Mouse (Mus musculus) heart, adult 2 months (tissue): ENCODE data around the gene Vps9d1. TPM values are rescaled to one million over a fixed set of nuclear protein-coding genes. Genes with fewer than 3 reads are reported as not detected.
A peak's percentile ranks its signal among the peaks of the same experiment; 100 is the strongest.

Source experiments
- DNase-seq, 2 experiments: peaks; one replicate each; pipeline ENCODE4 v3.0.0; 2021
- H3K27ac ChIP-seq: fragments of 200-600 bp; 2 replicates; pipeline ENCODE4 v1.8.1; 2022
- H3K27me3 ChIP-seq: fragments of 200-500 bp; 2 replicates; pipeline ENCODE4 v1.6.1; 2012; ENCODE audit warnings: mild to moderate bottlenecking, low read length, inconsistent platforms, mixed read lengths; ENCODE audit not compliant: control insufficient read depth, insufficient read depth
- H3K36me3 ChIP-seq: fragments of 200-500 bp; 2 replicates; pipeline ENCODE4 v1.6.1; 2012; ENCODE audit warnings: low read length, inconsistent platforms; ENCODE audit not compliant: control insufficient read depth, insufficient read depth
- H3K4me1 ChIP-seq: fragments of 200-500 bp; 2 replicates; pipeline ENCODE4 v1.6.1; 2011; ENCODE audit warnings: low read length; ENCODE audit not compliant: control insufficient read depth, insufficient read depth
- H3K4me3 ChIP-seq: fragments of 200-600 bp; 2 replicates; pipeline ENCODE4 v1.8.1; 2022
- H3K79me2 ChIP-seq: fragments of 200-500 bp; replicated peaks from 2 replicates; pipeline ENCODE4 v1.6.1; 2012; ENCODE audit warnings: mild to moderate bottlenecking, inconsistent platforms, low read length, moderate library complexity, mixed read lengths; ENCODE audit not compliant: control insufficient read depth, insufficient read depth
- H3K9ac ChIP-seq: fragments of 200-500 bp; 2 replicates; pipeline ENCODE4 v1.6.1; 2012; ENCODE audit warnings: low read depth, mild to moderate bottlenecking, control low read depth, inconsistent platforms, low read length, mixed read lengths
- CTCF ChIP-seq: fragments of 200-600 bp; IDR thresholded peaks from 2 replicates; pipeline ENCODE4 v1.8.1; 2022; ENCODE audit warnings: antibody characterized with exemption, mild to moderate bottlenecking, moderate library complexity
- EP300 ChIP-seq: fragments of 200-500 bp; IDR thresholded peaks from 2 replicates; pipeline ENCODE4 v1.6.1; 2011; ENCODE audit warnings: low read depth, low read length, control low read depth; ENCODE audit not compliant: insufficient read depth
- POLR2A ChIP-seq: fragments of 200-500 bp; IDR thresholded peaks from 2 replicates; pipeline ENCODE4 v1.6.1; 2011; ENCODE audit warnings: mild to moderate bottlenecking, low read depth, low read length, control low read depth; ENCODE audit not compliant: insufficient read depth
- whole genome bisulfite sequencing: fragments of 180-500 bp; shearing (Covaris S2); methylation state at CpG from one replicate; pipeline ENCODE4 v1.1.7; 2018; 5-methylcytosine and 5-hydroxymethylcytosine counted together
- intact Hi-C: fragments of 180-260 bp; cut with DNase I; formaldehyde crosslinking; loops from one replicate; pipeline ENCODE4 v1.15.1; 2025
- polyA plus RNA-seq: library from polyadenylated mRNA; depleted of rRNA; stranded (reverse); fragments of >200 nt; gene quantifications from 2 replicates; pipeline ENCODE4 v1.2.3, GENCODE M21; 2012
- total RNA-seq, 2 experiments: library from RNA; stranded (reverse); gene quantifications; 2 replicates each; pipeline ENCODE4 v1.2.3; 2021

Gene Vps9d1
- total and polyA plus RNA-seq, 3 experiments: 22.6 to 52.1 (median 34.3) TPM

GRCm38 (mm10) chr8:123242107-123242923 lies 11.8 kb downstream of the Vps9d1 start:
- no peak for TF ChIP-seq POLR2A
- no peak for TF ChIP-seq CTCF
- no peak for TF ChIP-seq EP300
- Histone ChIP-seq H3K9ac (no peak overlapping the region), H3K27ac (peak overlapping the region; percentile 34), H3K36me3 (no peaks in the 10 kb centered on the region), H3K4me1 (no peaks in the 10 kb centered on the region), H3K27me3 (no peaks in the 10 kb centered on the region), H3K79me2 (no peaks in the 10 kb centered on the region), H3K4me3 (no peak overlapping the region)
- 68% methylated on average over 7 of the region's 7 CpGs for WGBS
- intact Hi-C loops: no loop called here
- DNase-seq: no peak

GRCm38 (mm10) chr8:123239398-123239797 lies 14.8 kb downstream of the Vps9d1 start:
- 90% methylated on average over 10 of the region's 10 CpGs for WGBS
- Histone ChIP-seq H3K79me2 (no peaks in the 10 kb centered on the region), H3K27ac (no peak overlapping the region), H3K9ac (no peak overlapping the region), H3K4me1 (peaks cover 4% of the 10 kb centered on the region), H3K36me3 (no peaks in the 10 kb centered on the region), H3K27me3 (no peaks in the 10 kb centered on the region), H3K4me3 (no peak overlapping the region)
- intact Hi-C loops: no loop called here
- no peak for DNase-seq
- no peak for TF ChIP-seq POLR2A
- no peak for TF ChIP-seq CTCF
- TF ChIP-seq EP300: no peak

DNA sequence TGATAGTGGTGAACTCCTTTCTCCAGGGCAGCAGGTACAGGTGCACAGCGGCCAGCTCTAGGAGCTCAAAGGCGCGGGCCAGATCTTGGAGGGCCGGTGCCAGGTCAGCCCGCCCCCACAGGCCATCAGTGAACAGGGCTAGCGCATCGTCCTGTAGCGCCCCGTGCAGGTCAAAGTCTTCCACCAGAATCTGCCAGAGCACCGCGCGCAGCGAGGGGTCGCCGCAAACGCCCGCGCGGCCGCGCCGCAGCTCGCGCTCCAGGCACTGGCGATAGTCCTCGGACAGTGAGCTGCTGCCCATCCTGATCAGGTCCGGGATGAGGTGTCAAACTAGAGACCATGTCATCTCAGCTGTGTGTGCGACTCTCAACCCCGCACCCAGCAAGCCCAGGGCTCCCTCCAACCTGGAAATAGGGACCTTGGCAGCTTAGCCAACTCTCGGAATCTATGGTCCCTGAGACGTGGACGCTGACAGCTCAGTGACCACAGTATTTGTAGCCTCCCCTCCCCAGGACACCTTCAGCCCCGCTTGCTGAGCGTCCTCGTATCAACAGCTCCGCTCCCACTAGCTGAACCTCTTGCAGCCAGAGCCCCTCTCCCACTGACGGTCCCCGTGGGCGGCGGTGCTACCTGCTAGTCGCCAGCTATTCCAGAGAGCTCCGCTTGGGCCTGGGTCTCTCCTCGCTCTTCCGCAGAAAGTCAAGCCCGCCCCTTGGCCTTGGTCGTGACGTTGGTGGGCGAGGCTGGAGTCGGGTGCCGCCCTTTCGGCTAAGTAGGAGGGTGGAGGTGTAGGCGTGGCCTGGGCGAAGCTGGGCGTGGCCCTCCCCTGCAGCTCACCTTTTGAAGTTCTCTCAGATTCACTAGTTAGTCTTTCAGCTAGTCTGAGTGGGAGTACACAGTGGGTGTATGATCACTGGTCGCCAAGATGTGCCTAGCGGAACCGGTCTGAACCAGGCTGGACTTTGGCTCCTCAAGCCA lies 18.3 kb downstream of the Vps9d1 start, which contains the start of gene Spata2l:
Gene Spata2l (minus strand): TSS at position 714 of the 978 bp plus-strand sequence.
- Histone ChIP-seq H3K4me1 (peaks cover 4% of the 10 kb centered on the region), H3K36me3 (no peaks in the 10 kb centered on the region), H3K27me3 (no peaks in the 10 kb centered on the region), H3K4me3 (peak within 1 kb of the TSS; percentile 66), H3K79me2 (no peaks in the 10 kb centered on the region), H3K27ac (peak within 1 kb of the TSS; percentile 75), H3K9ac (peak within 1 kb of the TSS; percentile 81)
- intact Hi-C loops: no loop called here
- DNase-seq: peak; percentile 88 to 89
- TF ChIP-seq CTCF: peak; percentile 56
- TF ChIP-seq POLR2A: peak; percentile 67
- no peak for TF ChIP-seq EP300
- WGBS: 3% methylated on average over 57 of the region's 57 CpGs

DNA sequence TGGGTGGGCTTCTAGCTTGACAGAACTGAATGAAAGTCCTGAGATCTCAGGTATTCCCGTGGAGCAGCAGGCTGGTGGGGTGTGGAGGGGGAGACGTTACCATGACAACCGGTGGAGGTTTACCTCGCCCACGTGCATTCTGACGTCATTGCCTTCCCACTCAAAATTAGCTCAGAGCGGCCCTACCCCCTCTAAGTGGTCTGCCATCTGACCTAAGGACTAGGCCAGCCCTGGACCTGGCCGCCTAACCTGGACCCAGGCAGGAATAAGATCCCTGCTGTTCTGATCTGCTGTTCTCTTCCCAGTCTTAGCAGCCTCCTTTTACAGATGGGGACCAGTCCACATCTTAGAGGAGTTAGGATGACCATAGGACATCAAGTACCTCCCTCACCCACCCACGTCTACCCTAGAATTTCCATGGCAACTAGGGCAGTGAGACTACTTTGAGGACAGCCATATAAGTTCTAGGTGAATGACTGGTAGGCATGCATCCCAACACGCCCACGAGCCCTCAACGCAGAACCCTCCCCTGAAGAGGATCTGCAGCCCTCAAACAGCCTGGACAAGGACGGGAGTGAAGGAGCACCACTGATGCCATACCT lies 19.1 kb downstream of the Vps9d1 start:
- WGBS: 27% methylated on average over 13 of the region's 13 CpGs
- Histone ChIP-seq H3K36me3 (no peaks in the 10 kb centered on the region), H3K9ac (peak overlapping the region; percentile 81), H3K4me1 (peaks cover 4% of the 10 kb centered on the region), H3K4me3 (peak overlapping the region; percentile 66), H3K79me2 (no peaks in the 10 kb centered on the region), H3K27ac (no peak overlapping the region), H3K27me3 (no peaks in the 10 kb centered on the region)
- DNase-seq: no peak
- intact Hi-C loops: no loop called here
- TF ChIP-seq CTCF (no peak), POLR2A (0 out of 2 replicates have a peak, but pooled peaks have one; percentile 1), EP300 (no peak)

GRCm38 (mm10) chr8:123233760-123234159 lies 20.4 kb downstream of the Vps9d1 start:
- Histone ChIP-seq H3K36me3 (no peaks in the 10 kb centered on the region), H3K79me2 (no peaks in the 10 kb centered on the region), H3K9ac (no peak overlapping the region), H3K27me3 (no peaks in the 10 kb centered on the region), H3K27ac (no peak overlapping the region), H3K4me1 (peaks cover 4% of the 10 kb centered on the region), H3K4me3 (no peak overlapping the region)
- no peak for TF ChIP-seq POLR2A
- no peak for TF ChIP-seq CTCF
- TF ChIP-seq EP300: no peak
- intact Hi-C loops: no loop called here
- no peak for DNase-seq
- 78% methylated on average over 11 of the region's 11 CpGs for WGBS
